Mouse (Mus musculus) stomach, postnatal 0 days (tissue): ENCODE data around the gene Rln3.

Experiments
- CTCF ChIP-seq: IDR thresholded peaks from 2 replicates; pipeline ENCODE4 v1.5.1; 2016; ENCODE audit warnings: antibody characterized with exemption, low read depth, mild to moderate bottlenecking, moderate library complexity
- EP300 ChIP-seq: optimal IDR thresholded peaks from 2 replicates; pipeline ENCODE3; 2016; ENCODE audit warnings: antibody characterized with exemption

GRCm38 (mm10) chr8:84089277-84089676 lies 44.5 kb upstream of the Rln3 start:
- TF ChIP-seq EP300, result no peak
- no peak for TF ChIP-seq CTCF
